Mouse (Mus musculus) hindbrain, embryonic 10.5 days (tissue): Measurements from ENCODE around the gene Zfp937. TPM values are rescaled to one million over a fixed set of nuclear protein-coding genes. Genes with fewer than 3 reads are reported as not detected.

ENCODE experiments used
- polyA plus RNA-seq: library from polyadenylated mRNA; unstranded; fragments of >200 nt; fragmentation: Nextera tagmentation; extraction: Ambion mirVana; gene quantifications from 2 replicates; pipeline ENCODE4 v1.2.1, GENCODE M21; 2016

The Zfp937 gene
- polyA plus RNA-seq, 1 experiment from 2014 or later, result 8.5 TPM

Other genes with a start within 250 kb of the Zfp937 start
- 4.1 and 6.8 TPM in 2 replicates for gene Zfp120, start 81.4 kb upstream of the Zfp937 start, polyA plus RNA-seq
- gene Gm10770, start 38.4 kb upstream of the Zfp937 start, polyA plus RNA-seq, result not detected in 2 replicates
- not detected in 2 replicates for gene Gm14139, start 36.3 kb upstream of the Zfp937 start, polyA plus RNA-seq
- 2.1 and 3.2 TPM in 2 replicates for gene Gm21994, start 37.5 kb downstream of the Zfp937 start, polyA plus RNA-seq
- gene Gm14124, start 39.4 kb downstream of the Zfp937 start, polyA plus RNA-seq, result not detected in 2 replicates
- 1.4 and 2.5 TPM in 2 replicates for gene Gm10130, start 105.6 kb downstream of the Zfp937 start, polyA plus RNA-seq
- gene 3300002I08Rik, start 144.7 kb downstream of the Zfp937 start, polyA plus RNA-seq, result 8.7 and 9.7 TPM in 2 replicates
- 6.1 and 9.6 TPM in 2 replicates for gene Zfp442, start 233.4 kb downstream of the Zfp937 start, polyA plus RNA-seq